Mouse (Mus musculus): ENCODE measurements at regions not wholly inside any gene's neighbourhood (a gene's known extent, or its start where the extent isn't known, plus 50 kb on each side); places are given as distances from the start of the nearest gene placed in this dataset.

DNA sequence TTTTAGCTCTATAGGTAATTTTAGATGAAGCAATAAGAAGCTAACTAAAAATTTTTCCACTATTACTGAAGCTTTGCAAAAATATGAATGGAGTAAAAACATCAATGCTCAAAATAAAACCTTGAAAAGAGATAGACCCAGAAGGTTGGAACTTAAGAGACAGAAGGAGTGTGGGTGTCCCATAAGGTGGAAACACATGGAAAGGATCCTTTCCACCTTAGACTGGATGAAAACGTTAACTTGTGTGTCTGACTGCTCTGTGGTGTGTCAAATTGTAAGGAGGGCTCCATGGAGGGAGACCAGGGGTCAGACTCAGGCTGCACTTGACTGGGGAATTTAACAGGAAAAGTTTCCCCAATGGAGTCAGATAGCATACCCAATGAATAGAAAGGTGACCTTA, 244.9 kb upstream of the Ano5 start:
- Histone ChIP-seq H3K27me3 (ENCODE audit: control insufficient read depth, insufficient read depth, low read length, poor library complexity, severe bottlenecking) (no peaks in the 10 kb centered on the region), H3K9ac (ENCODE audit: low read depth, poor library complexity, severe bottlenecking) (no peak overlapping the region), H3K4me1 (ENCODE audit: control insufficient read depth, insufficient read depth, low read length) (no peaks in the 10 kb centered on the region), H3K9me3 (replicated peaks; ENCODE audit: control insufficient read depth, insufficient read depth, low read length, poor library complexity, severe bottlenecking) (no peaks in the 10 kb centered on the region), H3K27ac (ENCODE audit: insufficient read depth, low read length) (no peak overlapping the region), H3K36me3 (ENCODE audit: control insufficient read depth, insufficient read depth, low read length, poor library complexity, severe bottlenecking) (no peaks in the 10 kb centered on the region), H3K4me3 (ENCODE audit: low read depth, low read length) (no peak overlapping the region)
- TF ChIP-seq POLR2A (IDR thresholded peaks at IDR 0.05; ENCODE audit: insufficient read depth, low read length) (no peak), EP300 (IDR thresholded peaks at IDR 0.05; ENCODE audit: insufficient read depth, low read depth, low read length) (no peak), CTCF (IDR thresholded peaks at IDR 0.05; ENCODE audit: low read depth, low read length) (no peak)

DNA sequence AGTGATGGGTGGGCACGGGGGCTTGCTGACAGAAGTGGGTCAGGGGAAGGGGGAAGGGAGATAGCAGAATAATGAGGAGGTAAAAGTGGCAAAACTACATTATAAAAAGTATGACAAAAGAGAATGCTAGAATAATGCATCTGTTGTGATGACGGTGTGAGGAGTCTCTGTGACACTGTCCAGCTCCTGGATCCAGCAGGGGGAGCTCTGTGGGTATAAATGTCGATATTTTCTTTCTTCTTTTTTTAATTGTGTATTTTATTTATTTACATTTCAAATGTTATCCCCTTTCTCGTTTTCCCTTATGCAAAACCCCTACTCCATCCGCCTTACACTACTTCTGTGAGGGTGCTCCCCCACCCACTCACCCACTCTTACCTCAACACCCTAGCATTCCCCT, 243.9 kb upstream of the Ano5 start:
- no peaks in the 10 kb centered on the region for H3K4me1 ChIP-seq (ENCODE audit: control insufficient read depth, insufficient read depth, low read length)
- no peak overlapping the region for H3K27ac ChIP-seq (ENCODE audit: insufficient read depth, low read length)
- no peaks in the 10 kb centered on the region for H3K36me3 ChIP-seq (ENCODE audit: control insufficient read depth, insufficient read depth, low read length, poor library complexity, severe bottlenecking)
- no peaks in the 10 kb centered on the region for H3K9me3 ChIP-seq (replicated peaks; ENCODE audit: control insufficient read depth, insufficient read depth, low read length, poor library complexity, severe bottlenecking)
- no peaks in the 10 kb centered on the region for H3K27me3 ChIP-seq (ENCODE audit: control insufficient read depth, insufficient read depth, low read length, poor library complexity, severe bottlenecking)
- no peak overlapping the region for H3K4me3 ChIP-seq (ENCODE audit: low read depth, low read length)
- H3K9ac ChIP-seq (ENCODE audit: low read depth, poor library complexity, severe bottlenecking): no peak overlapping the region
- no peak for TF ChIP-seq POLR2A (IDR thresholded peaks at IDR 0.05; ENCODE audit: insufficient read depth, low read length)
- TF ChIP-seq EP300 (IDR thresholded peaks at IDR 0.05; ENCODE audit: insufficient read depth, low read depth, low read length): no peak
- no peak for TF ChIP-seq CTCF (IDR thresholded peaks at IDR 0.05; ENCODE audit: low read depth, low read length)

DNA sequence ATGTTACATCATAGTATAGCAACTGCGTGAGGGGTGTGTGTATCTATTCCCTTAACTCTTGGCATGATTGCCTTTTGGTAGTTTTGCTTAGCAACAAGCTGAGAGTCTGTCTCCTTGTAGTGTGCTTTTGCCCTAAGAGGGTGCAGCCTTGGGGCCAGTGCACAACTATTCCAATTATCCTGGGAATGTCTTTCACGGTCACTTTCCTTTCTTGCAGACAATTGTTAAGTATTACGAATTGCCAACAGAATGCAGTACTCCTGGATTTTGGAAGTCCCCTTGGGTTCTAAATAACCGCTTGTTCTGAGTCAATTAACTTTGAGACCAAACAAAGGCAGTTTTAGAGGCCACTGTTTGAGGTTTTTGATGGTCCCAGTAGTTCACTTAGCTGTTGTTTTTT, 242.1 kb upstream of the Ano5 start:
- TF ChIP-seq EP300 (IDR thresholded peaks at IDR 0.05; ENCODE audit: insufficient read depth, low read depth, low read length) (no peak), POLR2A (IDR thresholded peaks at IDR 0.05; ENCODE audit: insufficient read depth, low read length) (no peak), CTCF (IDR thresholded peaks at IDR 0.05; ENCODE audit: low read depth, low read length) (no peak)
- H3K9ac ChIP-seq (ENCODE audit: low read depth, poor library complexity, severe bottlenecking): no peak overlapping the region
- H3K27ac ChIP-seq (ENCODE audit: insufficient read depth, low read length): no peak overlapping the region
- no peaks in the 10 kb centered on the region for H3K9me3 ChIP-seq (replicated peaks; ENCODE audit: control insufficient read depth, insufficient read depth, low read length, poor library complexity, severe bottlenecking)
- H3K36me3 ChIP-seq (ENCODE audit: control insufficient read depth, insufficient read depth, low read length, poor library complexity, severe bottlenecking): no peaks in the 10 kb centered on the region
- no peak overlapping the region for H3K4me3 ChIP-seq (ENCODE audit: low read depth, low read length)
- no peaks in the 10 kb centered on the region for H3K4me1 ChIP-seq (ENCODE audit: control insufficient read depth, insufficient read depth, low read length)
- no peaks in the 10 kb centered on the region for H3K27me3 ChIP-seq (ENCODE audit: control insufficient read depth, insufficient read depth, low read length, poor library complexity, severe bottlenecking)

DNA sequence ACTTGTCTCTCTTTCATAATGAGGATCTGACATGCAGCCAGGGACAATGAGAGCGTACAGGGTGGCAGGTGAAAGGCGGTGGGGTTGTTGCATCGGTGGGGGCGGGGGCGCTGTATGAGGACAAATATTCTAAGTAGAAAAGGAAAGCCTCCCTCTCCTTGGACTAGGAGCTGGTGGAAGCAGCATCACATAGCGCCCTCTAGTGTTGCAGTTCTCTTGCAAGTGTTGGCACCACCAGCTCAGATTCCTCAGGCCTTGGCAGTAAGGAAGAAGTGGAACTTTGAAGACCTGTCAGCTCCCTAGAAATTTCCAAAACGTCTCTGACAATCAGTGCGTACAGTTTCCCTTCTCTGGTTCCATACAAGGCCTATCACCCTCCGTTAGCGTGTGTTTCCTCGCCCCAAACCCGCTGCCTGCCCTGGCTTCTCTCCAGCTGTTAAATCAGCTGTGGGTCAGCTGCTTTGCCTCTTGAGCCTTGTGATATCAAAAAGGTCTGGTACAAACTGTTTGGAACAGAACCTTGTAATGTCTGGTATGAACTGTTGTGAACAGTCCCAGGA, 240.2 kb upstream of the Ano5 start:
- H3K27me3 ChIP-seq (ENCODE audit: control insufficient read depth, insufficient read depth, low read length, poor library complexity, severe bottlenecking): no peaks in the 10 kb centered on the region
- no peaks in the 10 kb centered on the region for H3K36me3 ChIP-seq (ENCODE audit: control insufficient read depth, insufficient read depth, low read length, poor library complexity, severe bottlenecking)
- H3K9me3 ChIP-seq (replicated peaks; ENCODE audit: control insufficient read depth, insufficient read depth, low read length, poor library complexity, severe bottlenecking): no peaks in the 10 kb centered on the region
- no peak overlapping the region for H3K27ac ChIP-seq (ENCODE audit: insufficient read depth, low read length)
- H3K4me1 ChIP-seq (ENCODE audit: control insufficient read depth, insufficient read depth, low read length): no peaks in the 10 kb centered on the region
- no peak overlapping the region for H3K9ac ChIP-seq (ENCODE audit: low read depth, poor library complexity, severe bottlenecking)
- H3K4me3 ChIP-seq (ENCODE audit: low read depth, low read length): peak overlapping the region; percentile 9; the same call in 1 of the 2 replicates
- TF ChIP-seq EP300 (IDR thresholded peaks at IDR 0.05; ENCODE audit: insufficient read depth, low read depth, low read length) (no peak), CTCF (IDR thresholded peaks at IDR 0.05; ENCODE audit: low read depth, low read length) (peak; percentile 73), POLR2A (IDR thresholded peaks at IDR 0.05; ENCODE audit: insufficient read depth, low read length) (no peak)

DNA sequence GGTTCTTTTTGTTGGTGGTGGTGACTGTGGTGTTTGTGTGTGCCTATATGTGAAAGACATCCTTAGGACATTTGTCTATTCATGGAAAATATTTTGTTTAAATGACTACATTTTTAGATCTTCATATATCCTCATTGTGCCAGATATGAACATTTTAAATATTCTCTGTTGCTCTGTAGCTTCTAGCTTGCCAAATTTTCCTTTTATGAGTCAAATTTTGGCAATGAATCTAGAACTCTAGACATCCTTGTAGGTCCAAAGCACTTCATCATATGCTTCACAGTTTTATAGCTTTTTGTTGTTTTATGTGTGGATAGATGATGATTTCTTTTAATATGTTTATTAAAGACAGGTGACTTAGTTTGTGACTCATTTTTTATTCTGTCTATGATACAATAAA, 229.4 kb upstream of the Ano5 start:
- Histone ChIP-seq H3K9me3 (replicated peaks; ENCODE audit: control insufficient read depth, insufficient read depth, low read length, poor library complexity, severe bottlenecking) (no peaks in the 10 kb centered on the region), H3K27me3 (ENCODE audit: control insufficient read depth, insufficient read depth, low read length, poor library complexity, severe bottlenecking) (no peaks in the 10 kb centered on the region), H3K4me3 (ENCODE audit: low read depth, low read length) (no peak overlapping the region), H3K4me1 (ENCODE audit: control insufficient read depth, insufficient read depth, low read length) (no peaks in the 10 kb centered on the region), H3K9ac (ENCODE audit: low read depth, poor library complexity, severe bottlenecking) (no peak overlapping the region), H3K36me3 (ENCODE audit: control insufficient read depth, insufficient read depth, low read length, poor library complexity, severe bottlenecking) (no peaks in the 10 kb centered on the region), H3K27ac (ENCODE audit: insufficient read depth, low read length) (no peak overlapping the region)
- no peak for TF ChIP-seq CTCF (IDR thresholded peaks at IDR 0.05; ENCODE audit: low read depth, low read length)
- no peak for TF ChIP-seq EP300 (IDR thresholded peaks at IDR 0.05; ENCODE audit: insufficient read depth, low read depth, low read length)
- no peak for TF ChIP-seq POLR2A (IDR thresholded peaks at IDR 0.05; ENCODE audit: insufficient read depth, low read length)

DNA sequence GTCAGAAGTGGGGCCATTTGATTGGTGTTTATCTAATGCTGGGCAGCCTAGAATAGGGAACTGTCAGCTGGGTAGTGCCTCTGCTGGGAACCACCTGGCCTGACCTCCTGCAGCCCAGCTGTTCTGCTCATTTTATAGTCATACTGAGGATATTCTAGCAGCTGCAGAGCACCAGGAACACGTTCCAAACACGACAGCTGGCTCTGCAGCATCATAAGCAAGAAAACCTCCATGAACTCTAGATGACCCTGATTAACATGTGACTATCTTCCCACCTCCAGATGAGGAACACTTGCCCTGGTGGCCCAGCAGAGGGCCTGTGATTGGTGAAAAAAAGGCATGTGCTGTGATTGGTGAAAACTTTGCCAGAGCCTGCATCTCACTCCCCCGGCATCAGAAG, 210.6 kb upstream of the Ano5 start:
- Histone ChIP-seq H3K4me1 (ENCODE audit: control insufficient read depth, insufficient read depth, low read length) (no peaks in the 10 kb centered on the region), H3K36me3 (ENCODE audit: control insufficient read depth, insufficient read depth, low read length, poor library complexity, severe bottlenecking) (no peaks in the 10 kb centered on the region), H3K9ac (ENCODE audit: low read depth, poor library complexity, severe bottlenecking) (no peak overlapping the region), H3K9me3 (replicated peaks; ENCODE audit: control insufficient read depth, insufficient read depth, low read length, poor library complexity, severe bottlenecking) (no peaks in the 10 kb centered on the region), H3K27me3 (ENCODE audit: control insufficient read depth, insufficient read depth, low read length, poor library complexity, severe bottlenecking) (no peaks in the 10 kb centered on the region), H3K27ac (ENCODE audit: insufficient read depth, low read length) (no peak overlapping the region), H3K4me3 (ENCODE audit: low read depth, low read length) (no peak overlapping the region)
- TF ChIP-seq CTCF (IDR thresholded peaks at IDR 0.05; ENCODE audit: low read depth, low read length) (no peak), POLR2A (IDR thresholded peaks at IDR 0.05; ENCODE audit: insufficient read depth, low read length) (no peak), EP300 (IDR thresholded peaks at IDR 0.05; ENCODE audit: insufficient read depth, low read depth, low read length) (no peak)
